Mouse (Mus musculus): ENCODE data around the gene Nfx1. TPM values are rescaled to one million over a fixed set of nuclear protein-coding genes. Genes with fewer than 3 reads are reported as not detected.
A peak's percentile ranks its signal among the peaks of the same experiment; 100 is the strongest.
"Not testable (repeated sequence)": the region's sequence is repeated elsewhere in the genome, so short reads cannot be mapped to it uniquely, and the experiment has no call there.

Gene Nfx1
- polyA plus RNA-seq (2015; fragmentation: Nextera tagmentation; extraction: Ambion mirVana): 96.9 and 106 TPM in 2 replicates

- Histone ChIP-seq H3K9me3 (replicated peaks) (no peaks in the 10 kb centered on the region), H3K4me2 (peak within 1 kb of the TSS; percentile 84), H3K27ac (peak within 1 kb of the TSS; percentile 89), H3K4me3 (peak within 1 kb of the TSS; percentile 97), H3K9ac (peak within 1 kb of the TSS; percentile 86), H3K4me1 (peaks cover 21% of the 10 kb centered on the region), H3K36me3 (ENCODE audit: poor library complexity, severe bottlenecking) (peaks cover 22% of the 10 kb centered on the region), H3K27me3 (no peaks in the 10 kb centered on the region)
- WGBS: under 1% methylated on average over 57 of the region's 85 CpGs
- peak; percentile 98 for ATAC-seq
Observed at GRCm38 (mm10) chr4:40970842-40971701, at the start of gene Nfx1. Gene Nfx1, plus strand, starts transcription at chr4:40970906.

- 80% methylated on average over 3 of the region's 3 CpGs for WGBS
- Histone ChIP-seq H3K27me3 (no peaks in the 10 kb centered on the region), H3K4me3 (no peak overlapping the region), H3K4me1 (no peaks in the 10 kb centered on the region), H3K36me3 (ENCODE audit: poor library complexity, severe bottlenecking) (no peaks in the 10 kb centered on the region), H3K9me3 (replicated peaks) (0 out of 2 replicates have a peak, but pooled peaks cover 5% of the 10 kb centered on the region), H3K9ac (no peak overlapping the region), H3K27ac (no peak overlapping the region), H3K4me2 (no peak overlapping the region)
- no peak for ATAC-seq
Observed at GRCm38 (mm10) chr4:40921288-40921687, 49.4 kb upstream of the Nfx1 start.

- no peak overlapping the region for H3K27ac ChIP-seq
- H3K4me3 ChIP-seq: no peak overlapping the region
- no peaks in the 10 kb centered on the region for H3K36me3 ChIP-seq (ENCODE audit: poor library complexity, severe bottlenecking)
- H3K27me3 ChIP-seq: no peaks in the 10 kb centered on the region
- H3K4me1 ChIP-seq: no peaks in the 10 kb centered on the region
- no peak overlapping the region for H3K9ac ChIP-seq
- 85% methylated on average over 6 of the region's 6 CpGs for WGBS
- H3K9me3 ChIP-seq (replicated peaks): no peaks in the 10 kb centered on the region
- no peak overlapping the region for H3K4me2 ChIP-seq
- ATAC-seq: no peak
Observed at GRCm38 (mm10) chr4:40923087-40923651, 47.5 kb upstream of the Nfx1 start.

- Histone ChIP-seq H3K4me3 (no peak overlapping the region), H3K36me3 (ENCODE audit: poor library complexity, severe bottlenecking) (no peaks in the 10 kb centered on the region), H3K9ac (no peak overlapping the region), H3K27me3 (no peaks in the 10 kb centered on the region), H3K9me3 (replicated peaks) (no peaks in the 10 kb centered on the region), H3K4me2 (no peak overlapping the region), H3K4me1 (no peaks in the 10 kb centered on the region), H3K27ac (no peak overlapping the region)
- WGBS: 51% methylated on average over 3 of the region's 3 CpGs
- ATAC-seq: no peak
Observed at GRCm38 (mm10) chr4:40925568-40925967, 45.1 kb upstream of the Nfx1 start.

GRCm38 (mm10) chr4:40929046-40929445 is 41.7 kb upstream of the Nfx1 start:
- H3K27me3 ChIP-seq: no peaks in the 10 kb centered on the region
- no peak for ATAC-seq
- H3K9me3 ChIP-seq (replicated peaks): no peaks in the 10 kb centered on the region
- peaks cover 20% of the 10 kb centered on the region for H3K36me3 ChIP-seq (ENCODE audit: poor library complexity, severe bottlenecking)
- H3K4me2 ChIP-seq: no peak overlapping the region
- no peak overlapping the region for H3K9ac ChIP-seq
- 92% methylated on average over 7 of the region's 7 CpGs for WGBS
- H3K27ac ChIP-seq: no peak overlapping the region
- no peak overlapping the region for H3K4me3 ChIP-seq
- no peaks in the 10 kb centered on the region for H3K4me1 ChIP-seq

- Histone ChIP-seq H3K27ac (no peak overlapping the region), H3K9me3 (replicated peaks) (no peaks in the 10 kb centered on the region), H3K4me2 (no peak overlapping the region), H3K4me1 (no peaks in the 10 kb centered on the region), H3K9ac (no peak overlapping the region), H3K4me3 (no peak overlapping the region), H3K27me3 (no peaks in the 10 kb centered on the region), H3K36me3 (ENCODE audit: poor library complexity, severe bottlenecking) (peaks cover 62% of the 10 kb centered on the region)
- WGBS: 96% methylated on average over 5 of the region's 5 CpGs
- no peak for ATAC-seq
Observed at GRCm38 (mm10) chr4:40933694-40934093, 37.0 kb upstream of the Nfx1 start.

GRCm38 (mm10) chr4:40934369-40934768 is 36.3 kb upstream of the Nfx1 start:
- ATAC-seq; H3K27ac ChIP-seq; H3K4me2 ChIP-seq; H3K27me3 ChIP-seq; H3K9ac ChIP-seq; H3K4me1 ChIP-seq; H3K4me3 ChIP-seq; H3K9me3 ChIP-seq (replicated peaks): not testable (repeated sequence)
- H3K36me3 ChIP-seq (ENCODE audit: poor library complexity, severe bottlenecking): peaks cover 68% of the 10 kb centered on the region
- 91% methylated on average over 3 of the region's 3 CpGs for WGBS

- Histone ChIP-seq H3K9me3 (replicated peaks) (0 out of 2 replicates have a peak, but pooled peaks cover 11% of the 10 kb centered on the region), H3K4me3 (no peak overlapping the region), H3K4me1 (no peaks in the 10 kb centered on the region), H3K36me3 (ENCODE audit: poor library complexity, severe bottlenecking) (peaks cover 88% of the 10 kb centered on the region), H3K27ac (no peak overlapping the region), H3K9ac (no peak overlapping the region), H3K4me2 (no peak overlapping the region), H3K27me3 (no peaks in the 10 kb centered on the region)
- ATAC-seq: peak; percentile 13; the same call in 1 of the 2 replicates
- WGBS: 90% methylated on average over 9 of the region's 9 CpGs
Observed at GRCm38 (mm10) chr4:40936175-40936839, 34.4 kb upstream of the Nfx1 start.

GRCm38 (mm10) chr4:40938793-40939192 is 31.9 kb upstream of the Nfx1 start:
- no peaks in the 10 kb centered on the region for H3K27me3 ChIP-seq
- H3K4me1 ChIP-seq: no peaks in the 10 kb centered on the region
- ATAC-seq: no peak
- peaks cover 95% of the 10 kb centered on the region for H3K36me3 ChIP-seq (ENCODE audit: poor library complexity, severe bottlenecking)
- H3K4me3 ChIP-seq: no peak overlapping the region
- H3K9ac ChIP-seq: no peak overlapping the region
- no peak overlapping the region for H3K4me2 ChIP-seq
- WGBS: 95% methylated on average over 5 of the region's 5 CpGs
- H3K9me3 ChIP-seq (replicated peaks): 0 out of 2 replicates have a peak, but pooled peaks cover 11% of the 10 kb centered on the region
- no peak overlapping the region for H3K27ac ChIP-seq

GRCm38 (mm10) chr4:40943651-40944050 is 27.1 kb upstream of the Nfx1 start:
- 96% methylated on average over 5 of the region's 5 CpGs for WGBS
- H3K27ac ChIP-seq: no peak overlapping the region
- ATAC-seq: no peak

GRCm38 (mm10) chr4:40946516-40947121 is 24.1 kb upstream of the Nfx1 start:
- Histone ChIP-seq H3K4me3 (peak overlapping the region; percentile 86), H3K27me3 (no peaks in the 10 kb centered on the region), H3K36me3 (ENCODE audit: poor library complexity, severe bottlenecking) (peaks cover 51% of the 10 kb centered on the region)

More at GRCm38 (mm10) chr4:40943651-40944050, 27.1 kb upstream of the Nfx1 start:
- Histone ChIP-seq H3K4me2 (no peak overlapping the region), H3K9me3 (replicated peaks) (0 out of 2 replicates have a peak, but pooled peaks cover 11% of the 10 kb centered on the region), H3K4me1 (peaks cover 16% of the 10 kb centered on the region), H3K4me3 (no peak overlapping the region), H3K36me3 (ENCODE audit: poor library complexity, severe bottlenecking) (peaks cover 72% of the 10 kb centered on the region), H3K9ac (no peak overlapping the region), H3K27me3 (no peaks in the 10 kb centered on the region)

More at GRCm38 (mm10) chr4:40946516-40947121, 24.1 kb upstream of the Nfx1 start:
- WGBS: 88% methylated on average over 7 of the region's 7 CpGs
- H3K27ac ChIP-seq: no peak overlapping the region
- no peaks in the 10 kb centered on the region for H3K9me3 ChIP-seq (replicated peaks)
- H3K4me1 ChIP-seq: peaks cover 25% of the 10 kb centered on the region
- peak overlapping the region; percentile 87; the same call in 1 of the 2 replicates for H3K9ac ChIP-seq
- no peak for ATAC-seq
- peak overlapping the region; percentile 88 for H3K4me2 ChIP-seq
